Mouse (Mus musculus): ENCODE measurements around the gene Hddc3. TPM values are rescaled to one million over a fixed set of nuclear protein-coding genes. Genes with fewer than 3 reads are reported as not detected.
A peak's percentile ranks its signal among the peaks of the same experiment; 100 is the strongest.
"Not testable (repeated sequence)": the region's sequence is repeated elsewhere in the genome, so short reads cannot be mapped to it uniquely, and the experiment has no call there.

Gene Hddc3
- polyA plus RNA-seq, 2 experiments: 2.8 to 5.3 TPM

GRCm38 (mm10) chr7:80387633-80388543 is 45.0 kb downstream of the Hddc3 start, which contains the start of gene Fes:
Fes (minus strand) TSS chr7:80387946.
- H3K4me3 ChIP-seq (ENCODE audit: insufficient read depth in 1 of 2, low read depth in 2 of 2, low read length in 2 of 2): peak within 1 kb of the TSS; percentile 33 to 34
- no peaks in the 10 kb centered on the region for H3K4me1 ChIP-seq (replicated peaks; ENCODE audit: control insufficient read depth in 2 of 2, insufficient read depth in 2 of 2, low read length in 1 of 2)
- H3K27me3 ChIP-seq (ENCODE audit: control insufficient read depth, insufficient read depth, low read length): peaks cover 21% of the 10 kb centered on the region
- 10% methylated on average over 33 of the region's 33 CpGs for WGBS (ENCODE audit: insufficient replicate concordance)
- no peaks in the 10 kb centered on the region for H3K9me3 ChIP-seq (ENCODE audit: control insufficient read depth, low read length)
- H3K27ac ChIP-seq: no peak within 1 kb of the TSS; the same call in 1 of the 2 replicates
- no peaks in the 10 kb centered on the region; the same call in 1 of the 2 replicates for H3K36me3 ChIP-seq (replicated peaks; ENCODE audit: control insufficient read depth, insufficient read depth, low read depth)
- TF ChIP-seq CTCF (IDR thresholded peaks at IDR 0.05; ENCODE audit: low read depth) (no peak), EP300 (IDR thresholded peaks at IDR 0.05; ENCODE audit: low read depth) (no peak)
- peak within 1 kb of the TSS; percentile 42 for H3K4me2 ChIP-seq (ENCODE audit: low read depth)
- peak within 1 kb of the TSS; percentile 40; the same call in 1 of the 2 replicates for H3K9ac ChIP-seq (replicated peaks)
- DNase-seq (ENCODE audit: low read depth in 3 of 3, low spot score in 3 of 3): no peak
- ATAC-seq (ENCODE audit: insufficient read depth): peak; percentile 34

- no peak for ATAC-seq (ENCODE audit: insufficient read depth)
- Histone ChIP-seq H3K36me3 (replicated peaks; ENCODE audit: control insufficient read depth, insufficient read depth, low read depth) (no peaks in the 10 kb centered on the region; the same call in none of the 2 replicates), H3K27ac (no peak overlapping the region)
Observed at GRCm38 (mm10) chr7:80392119-80392518, 49.2 kb downstream of the Hddc3 start.

DNA sequence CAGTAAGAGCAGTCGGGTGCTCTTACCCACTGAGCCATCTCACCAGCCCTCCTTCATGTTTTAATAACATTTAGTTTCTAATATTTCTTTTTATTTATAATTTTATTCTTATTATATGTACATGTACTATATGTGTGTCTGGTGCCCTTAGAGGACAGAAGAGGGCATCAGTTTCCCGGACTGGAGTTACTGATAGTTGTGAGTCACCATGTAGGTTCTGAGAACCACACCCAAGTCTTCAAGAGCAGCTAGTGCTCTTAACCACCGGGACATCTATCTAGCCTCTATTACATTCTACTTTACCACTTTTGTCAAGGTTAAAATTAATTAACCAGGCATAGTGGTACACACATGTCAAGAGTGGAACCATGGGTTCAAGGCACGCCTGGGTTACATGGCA is 51.7 kb downstream of the Hddc3 start:
- H3K4me3 ChIP-seq (ENCODE audit: insufficient read depth in 1 of 2, low read depth in 2 of 2, low read length in 2 of 2): no peak overlapping the region
- ATAC-seq (ENCODE audit: insufficient read depth): no peak
- no peak overlapping the region for H3K4me2 ChIP-seq (ENCODE audit: low read depth)
- TF ChIP-seq EP300 (IDR thresholded peaks at IDR 0.05; ENCODE audit: low read depth): no peak
- no peak for TF ChIP-seq CTCF (IDR thresholded peaks at IDR 0.05; ENCODE audit: low read depth)
- H3K9ac ChIP-seq (replicated peaks): no peak overlapping the region
- 46% methylated on average over 4 of the region's 4 CpGs for WGBS (ENCODE audit: insufficient replicate concordance)
- no peaks in the 10 kb centered on the region; the same call in none of the 2 replicates for H3K36me3 ChIP-seq (replicated peaks; ENCODE audit: control insufficient read depth, insufficient read depth, low read depth)
- H3K4me1 ChIP-seq (replicated peaks; ENCODE audit: control insufficient read depth in 2 of 2, insufficient read depth in 2 of 2, low read length in 1 of 2): no peaks in the 10 kb centered on the region
- DNase-seq (ENCODE audit: low read depth in 3 of 3, low spot score in 3 of 3): no peak
- H3K27me3 ChIP-seq (ENCODE audit: control insufficient read depth, insufficient read depth, low read length): no peaks in the 10 kb centered on the region
- H3K27ac ChIP-seq: no peak overlapping the region
- no peaks in the 10 kb centered on the region for H3K9me3 ChIP-seq (ENCODE audit: control insufficient read depth, low read length)

More at GRCm38 (mm10) chr7:80392119-80392518, 49.2 kb downstream of the Hddc3 start:
- Histone ChIP-seq H3K27me3 (ENCODE audit: control insufficient read depth, insufficient read depth, low read length) (peaks cover 16% of the 10 kb centered on the region), H3K4me2 (ENCODE audit: low read depth) (no peak overlapping the region), H3K9ac (replicated peaks) (no peak overlapping the region), H3K4me3 (ENCODE audit: insufficient read depth in 1 of 2, low read depth in 2 of 2, low read length in 2 of 2) (no peak overlapping the region), H3K4me1 (replicated peaks; ENCODE audit: control insufficient read depth in 2 of 2, insufficient read depth in 2 of 2, low read length in 1 of 2) (no peaks in the 10 kb centered on the region), H3K9me3 (ENCODE audit: control insufficient read depth, low read length) (no peaks in the 10 kb centered on the region)
- no peak for DNase-seq (ENCODE audit: low read depth in 3 of 3, low spot score in 3 of 3)
- WGBS (ENCODE audit: insufficient replicate concordance): 84% methylated on average over 15 of the region's 15 CpGs
- TF ChIP-seq CTCF (IDR thresholded peaks at IDR 0.05; ENCODE audit: low read depth) (no peak), EP300 (IDR thresholded peaks at IDR 0.05; ENCODE audit: low read depth) (no peak)

- not testable (repeated sequence) for H3K4me3 ChIP-seq (ENCODE audit: insufficient read depth in 1 of 2, low read depth in 2 of 2, low read length in 2 of 2); ATAC-seq (ENCODE audit: insufficient read depth); H3K9me3 ChIP-seq (ENCODE audit: control insufficient read depth, low read length); DNase-seq (ENCODE audit: low read depth in 3 of 3, low spot score in 3 of 3); H3K4me2 ChIP-seq (ENCODE audit: low read depth); H3K36me3 ChIP-seq (replicated peaks; ENCODE audit: control insufficient read depth, insufficient read depth, low read depth); H3K9ac ChIP-seq (replicated peaks); H3K27me3 ChIP-seq (ENCODE audit: control insufficient read depth, insufficient read depth, low read length); H3K4me1 ChIP-seq (replicated peaks; ENCODE audit: control insufficient read depth in 2 of 2, insufficient read depth in 2 of 2, low read length in 1 of 2); H3K27ac ChIP-seq
- peak; percentile 45; the same call in 1 of the 2 replicates for TF ChIP-seq CTCF (IDR thresholded peaks at IDR 0.05; ENCODE audit: low read depth)
- 69% methylated on average over 4 of the region's 4 CpGs for WGBS (ENCODE audit: insufficient replicate concordance)
Observed at GRCm38 (mm10) chr7:80396427-80396826, 53.5 kb downstream of the Hddc3 start.

- DNase-seq (ENCODE audit: low read depth in 3 of 3, low spot score in 3 of 3): no peak
- TF ChIP-seq CTCF (IDR thresholded peaks at IDR 0.05; ENCODE audit: low read depth): no peak
- TF ChIP-seq EP300 (IDR thresholded peaks at IDR 0.05; ENCODE audit: low read depth): no peak
- 85% methylated on average over 9 of the region's 9 CpGs for WGBS (ENCODE audit: insufficient replicate concordance)
- Histone ChIP-seq H3K4me2 (ENCODE audit: low read depth) (no peak overlapping the region), H3K9ac (replicated peaks) (no peak overlapping the region), H3K4me1 (replicated peaks; ENCODE audit: control insufficient read depth in 2 of 2, insufficient read depth in 2 of 2, low read length in 1 of 2) (peaks cover 0 to 7% of the 10 kb centered on the region in 2 experiments; a peak in 1 of 4 replicates), H3K27ac (no peak overlapping the region), H3K27me3 (ENCODE audit: control insufficient read depth, insufficient read depth, low read length) (peaks cover 16% of the 10 kb centered on the region), H3K36me3 (replicated peaks; ENCODE audit: control insufficient read depth, insufficient read depth, low read depth) (no peaks in the 10 kb centered on the region; the same call in 1 of the 2 replicates), H3K4me3 (ENCODE audit: insufficient read depth in 1 of 2, low read depth in 2 of 2, low read length in 2 of 2) (no peak overlapping the region), H3K9me3 (ENCODE audit: control insufficient read depth, low read length) (no peaks in the 10 kb centered on the region)
- ATAC-seq (ENCODE audit: insufficient read depth): no peak
Observed at GRCm38 (mm10) chr7:80397986-80398385, 55.1 kb downstream of the Hddc3 start.

Measured in liver, embryonic 14.5 days (tissue).